Mouse (Mus musculus): Measurements from ENCODE around the gene Galnt3. TPM values are rescaled to one million over a fixed set of nuclear protein-coding genes. Genes with fewer than 3 reads are reported as not detected.

The Galnt3 gene
- polyA plus RNA-seq, 1 experiment, result 1.4 TPM

DNA sequence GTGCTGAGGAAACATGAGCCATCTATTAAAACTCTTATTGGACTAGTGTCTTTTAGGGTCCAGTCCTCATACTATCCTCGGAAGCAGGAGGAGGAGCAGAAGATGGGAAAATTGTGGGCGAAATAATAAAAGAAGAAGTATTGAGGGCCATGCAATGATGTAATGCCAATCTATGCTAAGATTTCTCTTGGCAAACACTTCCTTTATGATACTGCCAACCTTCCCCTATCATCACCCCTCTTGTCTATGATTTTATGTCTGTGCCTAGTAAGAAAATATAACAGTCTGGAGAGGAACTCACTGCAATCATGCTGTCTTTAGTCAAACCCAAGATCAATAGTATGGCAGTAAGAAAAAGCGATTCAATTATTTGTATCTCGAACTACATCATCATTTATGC lies 18.5 kb upstream of the Galnt3 start:
- TF ChIP-seq POLR2A (IDR thresholded peaks at IDR 0.05; ENCODE audit: borderline replicate concordance, extremely low read depth, insufficient read depth, insufficient read length, poor library complexity, severe bottlenecking) (no peak), CTCF (IDR thresholded peaks at IDR 0.05; ENCODE audit: borderline replicate concordance, extremely low read depth, insufficient read depth, insufficient read length) (no peak)
- no peak for DNase-seq (ENCODE audit: low read depth)

GRCm38 (mm10) chr2:66142711-66143110 lies 17.9 kb upstream of the Galnt3 start:
- TF ChIP-seq POLR2A (IDR thresholded peaks at IDR 0.05; ENCODE audit: borderline replicate concordance, extremely low read depth, insufficient read depth, insufficient read length, poor library complexity, severe bottlenecking) (no peak), CTCF (IDR thresholded peaks at IDR 0.05; ENCODE audit: borderline replicate concordance, extremely low read depth, insufficient read depth, insufficient read length) (no peak)

DNA sequence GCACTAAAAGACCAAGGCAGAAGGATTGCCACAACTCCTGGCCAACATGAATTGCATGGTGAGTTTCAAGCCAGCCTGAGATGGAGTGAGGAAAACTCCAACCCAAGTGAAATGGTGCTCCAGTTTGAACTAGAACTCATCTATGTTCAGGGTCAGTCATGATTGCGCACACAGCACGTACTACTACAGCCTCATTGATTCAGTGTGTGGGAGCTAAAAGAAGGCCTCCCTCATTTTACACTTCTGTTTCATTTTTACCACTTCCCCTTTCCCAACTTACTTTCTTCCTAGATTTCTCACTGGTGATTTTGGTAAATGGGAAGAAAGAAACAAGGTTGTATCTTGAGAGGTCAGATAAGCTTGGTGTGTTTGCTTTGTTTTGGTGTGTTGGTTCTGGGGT lies 17.5 kb upstream of the Galnt3 start:
- no peak for DNase-seq (ENCODE audit: low read depth)
- TF ChIP-seq CTCF (IDR thresholded peaks at IDR 0.05; ENCODE audit: borderline replicate concordance, extremely low read depth, insufficient read depth, insufficient read length) (no peak), POLR2A (IDR thresholded peaks at IDR 0.05; ENCODE audit: borderline replicate concordance, extremely low read depth, insufficient read depth, insufficient read length, poor library complexity, severe bottlenecking) (no peak)

More at GRCm38 (mm10) chr2:66142711-66143110, 17.9 kb upstream of the Galnt3 start:
- DNase-seq (ENCODE audit: low read depth), result no peak

DNA sequence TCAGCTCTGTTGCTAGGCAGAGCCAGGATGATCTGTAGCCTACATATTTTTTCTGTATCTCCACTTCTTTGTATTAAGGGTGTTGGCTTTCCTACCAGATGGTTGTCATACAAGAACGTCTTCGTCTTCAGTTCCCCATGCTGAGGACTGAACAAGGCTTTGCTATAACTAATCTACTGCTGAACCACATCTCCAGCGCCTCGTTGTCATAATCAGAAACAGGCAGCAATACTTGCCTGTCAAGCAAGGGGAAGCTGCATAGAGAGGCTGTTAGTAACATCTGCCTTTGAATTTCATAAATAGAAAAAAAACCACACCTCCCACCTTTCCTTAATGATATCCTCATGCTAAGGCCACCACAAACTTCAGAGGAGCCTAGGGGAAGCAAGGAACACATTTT lies 15.5 kb upstream of the Galnt3 start:
- TF ChIP-seq CTCF (IDR thresholded peaks at IDR 0.05; ENCODE audit: borderline replicate concordance, extremely low read depth, insufficient read depth, insufficient read length), result no peak
- no peak for TF ChIP-seq POLR2A (IDR thresholded peaks at IDR 0.05; ENCODE audit: borderline replicate concordance, extremely low read depth, insufficient read depth, insufficient read length, poor library complexity, severe bottlenecking)
- peak; percentile 20 for DNase-seq (ENCODE audit: low read depth)

GRCm38 (mm10) chr2:66131862-66132544 lies 7.2 kb upstream of the Galnt3 start:
- no peak for DNase-seq (ENCODE audit: low read depth)
- TF ChIP-seq CTCF (IDR thresholded peaks at IDR 0.05; ENCODE audit: borderline replicate concordance, extremely low read depth, insufficient read depth, insufficient read length) (no peak), POLR2A (IDR thresholded peaks at IDR 0.05; ENCODE audit: borderline replicate concordance, extremely low read depth, insufficient read depth, insufficient read length, poor library complexity, severe bottlenecking) (no peak)

DNA sequence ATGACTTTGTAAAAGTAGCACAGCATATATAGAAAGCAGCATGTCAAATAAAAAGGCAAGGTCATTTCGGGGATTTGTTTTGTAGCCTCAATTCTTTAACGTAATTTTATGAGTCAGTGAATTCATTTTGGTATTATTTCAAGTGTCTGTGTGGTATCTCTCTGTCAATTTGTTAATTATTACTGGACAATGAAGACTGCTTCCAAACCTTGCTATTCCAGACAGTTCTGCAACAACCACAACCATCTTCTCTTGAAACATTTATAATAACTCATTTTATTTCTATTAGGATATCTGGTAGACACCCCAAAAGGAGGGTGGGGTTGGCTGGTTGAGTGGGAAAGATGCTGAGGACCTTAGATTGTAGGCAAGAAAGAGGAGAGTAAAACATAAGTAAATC lies 4.1 kb upstream of the Galnt3 start:
- TF ChIP-seq POLR2A (IDR thresholded peaks at IDR 0.05; ENCODE audit: borderline replicate concordance, extremely low read depth, insufficient read depth, insufficient read length, poor library complexity, severe bottlenecking) (no peak), CTCF (IDR thresholded peaks at IDR 0.05; ENCODE audit: borderline replicate concordance, extremely low read depth, insufficient read depth, insufficient read length) (no peak)
- no peak for DNase-seq (ENCODE audit: low read depth)

DNA sequence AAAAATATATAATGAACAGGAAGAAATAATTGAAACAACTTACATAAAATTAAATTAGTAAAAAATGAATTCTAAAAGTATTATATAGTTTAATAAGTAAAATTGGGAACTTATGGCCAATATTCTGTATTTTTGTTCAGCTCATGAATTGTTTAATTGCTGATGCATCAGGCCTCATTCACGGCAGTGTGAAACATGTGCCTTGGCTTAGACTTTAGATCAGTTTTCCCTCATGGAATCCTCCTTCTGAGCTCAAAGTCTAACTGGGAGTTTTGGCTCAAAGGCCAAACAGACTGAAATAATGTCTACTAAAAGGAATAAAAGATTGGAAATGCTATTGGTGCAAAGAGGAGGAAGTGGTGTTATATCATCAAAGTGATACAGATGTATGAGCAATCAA lies 2.7 kb upstream of the Galnt3 start:
- DNase-seq (ENCODE audit: low read depth), result no peak
- TF ChIP-seq CTCF (IDR thresholded peaks at IDR 0.05; ENCODE audit: borderline replicate concordance, extremely low read depth, insufficient read depth, insufficient read length), result no peak
- TF ChIP-seq POLR2A (IDR thresholded peaks at IDR 0.05; ENCODE audit: borderline replicate concordance, extremely low read depth, insufficient read depth, insufficient read length, poor library complexity, severe bottlenecking), result no peak

DNA sequence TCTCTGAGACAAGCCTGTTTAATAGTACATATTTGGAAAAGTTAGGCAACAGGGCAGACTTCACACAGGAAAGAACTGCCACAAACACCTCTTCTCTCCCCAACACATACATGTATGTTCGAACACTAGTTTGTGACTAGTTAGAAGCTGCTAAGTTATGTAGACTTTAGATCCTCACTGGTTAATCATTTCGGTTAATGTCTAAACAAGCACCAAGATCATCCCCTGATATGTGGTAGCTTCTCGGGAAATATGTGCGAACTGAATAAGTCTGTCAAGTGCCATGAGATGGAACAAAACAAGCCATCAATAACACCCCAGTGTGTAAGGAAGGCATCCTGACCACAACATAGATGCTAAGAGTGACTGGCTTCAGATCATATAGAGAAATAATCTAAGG lies 2.1 kb upstream of the Galnt3 start:
- no peak for TF ChIP-seq CTCF (IDR thresholded peaks at IDR 0.05; ENCODE audit: borderline replicate concordance, extremely low read depth, insufficient read depth, insufficient read length)
- no peak for TF ChIP-seq POLR2A (IDR thresholded peaks at IDR 0.05; ENCODE audit: borderline replicate concordance, extremely low read depth, insufficient read depth, insufficient read length, poor library complexity, severe bottlenecking)

DNA sequence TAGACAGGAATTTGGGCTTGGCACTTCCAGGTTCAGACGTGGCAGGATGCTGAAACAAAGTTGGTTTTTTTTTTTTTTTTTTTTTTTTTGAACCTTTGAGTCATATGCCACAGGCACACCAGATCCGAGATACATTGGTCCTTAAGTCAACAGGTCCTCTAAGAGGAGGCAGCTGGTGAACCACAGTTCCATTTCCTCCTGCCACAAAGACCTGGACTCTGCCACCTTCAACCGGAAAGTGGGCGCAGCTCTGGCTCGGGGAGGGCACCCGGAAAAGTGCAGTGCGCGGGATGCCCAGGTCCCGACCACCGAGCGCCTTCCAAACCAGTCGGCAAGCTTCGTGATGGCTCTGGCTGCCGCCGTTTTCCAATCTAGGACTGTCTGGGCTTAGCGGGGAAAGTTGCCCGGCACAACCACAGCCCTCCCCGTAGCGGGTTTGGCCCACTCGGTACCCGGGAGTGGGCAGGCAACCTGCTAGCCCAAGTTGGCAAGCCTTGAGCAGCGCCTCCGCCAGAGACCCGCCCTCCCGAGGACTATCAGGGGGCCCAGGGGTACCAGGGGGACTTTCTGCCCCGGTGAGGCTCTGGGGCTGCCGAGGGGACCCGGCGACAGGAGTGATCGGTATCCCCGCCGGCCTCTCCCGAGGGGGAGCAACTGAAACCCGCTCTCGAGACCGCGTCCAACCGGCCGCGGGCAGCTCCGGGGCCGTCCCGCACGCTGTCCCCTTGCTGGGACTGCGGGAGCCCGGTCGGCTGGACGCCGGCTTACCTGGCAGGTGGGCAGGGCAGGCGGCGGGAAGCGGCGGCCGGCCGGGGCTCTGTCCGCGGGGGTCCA lies 821 bp downstream of the Galnt3 start:
- peak; percentile 42 for DNase-seq (ENCODE audit: low read depth)
- TF ChIP-seq POLR2A (IDR thresholded peaks at IDR 0.05; ENCODE audit: borderline replicate concordance, extremely low read depth, insufficient read depth, insufficient read length, poor library complexity, severe bottlenecking), result no peak

More for the DNA sequence above, 2.1 kb upstream of the Galnt3 start:
- DNase-seq (ENCODE audit: low read depth), result no peak

- no peak for DNase-seq (ENCODE audit: low read depth)
- no peak for TF ChIP-seq POLR2A (IDR thresholded peaks at IDR 0.05; ENCODE audit: borderline replicate concordance, extremely low read depth, insufficient read depth, insufficient read length, poor library complexity, severe bottlenecking)
- TF ChIP-seq CTCF (IDR thresholded peaks at IDR 0.05; ENCODE audit: borderline replicate concordance, extremely low read depth, insufficient read depth, insufficient read length), result no peak
These were observed 7.1 kb downstream of the Galnt3 start for GRCm38 (mm10) chr2:66117686-66118085.

DNA sequence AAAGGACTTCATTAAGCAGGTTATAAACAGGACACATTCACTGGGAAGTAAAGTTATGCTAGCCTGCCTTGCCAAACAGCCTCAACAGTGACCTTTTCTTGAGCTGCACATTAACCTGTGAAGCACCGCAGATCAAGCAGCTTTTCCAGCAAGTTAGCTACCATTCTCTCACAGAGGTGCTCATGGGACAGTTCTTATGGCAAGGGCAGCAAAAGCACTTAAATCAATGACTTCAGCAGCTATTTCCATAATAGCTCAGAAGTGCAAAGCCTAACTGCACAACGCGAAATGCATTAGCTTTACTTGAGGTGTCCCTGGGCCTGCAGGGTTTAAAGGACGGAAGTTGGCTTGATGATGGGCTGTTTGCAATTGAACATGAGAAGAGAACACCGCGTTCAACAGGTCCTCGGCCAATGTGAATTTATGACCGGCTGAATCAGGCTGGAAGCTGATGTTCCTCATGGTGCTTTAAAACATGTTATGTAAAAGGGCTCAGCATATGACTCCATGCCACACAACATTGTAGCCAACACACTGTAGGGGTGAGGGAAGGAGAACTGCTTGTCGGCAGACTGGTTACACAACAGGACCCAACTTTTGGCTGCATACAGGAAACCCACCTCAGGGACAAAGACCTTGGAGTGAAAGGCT lies 16.8 kb downstream of the Galnt3 start:
- DNase-seq (ENCODE audit: low read depth), result no peak
- TF ChIP-seq POLR2A (IDR thresholded peaks at IDR 0.05; ENCODE audit: borderline replicate concordance, extremely low read depth, insufficient read depth, insufficient read length, poor library complexity, severe bottlenecking), result no peak
- no peak for TF ChIP-seq CTCF (IDR thresholded peaks at IDR 0.05; ENCODE audit: borderline replicate concordance, extremely low read depth, insufficient read depth, insufficient read length)

Data from brain, embryonic 14.5 days (tissue).